Mouse (Mus musculus): ENCODE results near the gene Slc26a11. TPM values are rescaled to one million over a fixed set of nuclear protein-coding genes. Genes with fewer than 3 reads are reported as not detected.

Gene Slc26a11
- polyA plus RNA-seq, 1 experiment from 2014 or later = 6.9 TPM

- 0 out of 2 replicates have a peak within 1 kb of the TSS, but pooled peaks have one; percentile 17 for H3K9ac ChIP-seq
- H3K27me3 ChIP-seq (replicated peaks) = peaks cover 76% of the 10 kb centered on the region
- no peaks in the 10 kb centered on the region for H3K9me3 ChIP-seq
- peak within 1 kb of the TSS; percentile 34 for H3K4me3 ChIP-seq
- no peak for ATAC-seq (replicated peaks)
- no peaks in the 10 kb centered on the region for H3K36me3 ChIP-seq (replicated peaks)
- H3K27ac ChIP-seq = no peak within 1 kb of the TSS
- under 1% methylated on average over 19 of the region's 19 CpGs for WGBS
- H3K4me1 ChIP-seq = peaks cover 24% of the 10 kb centered on the region
- H3K4me2 ChIP-seq = peak within 1 kb of the TSS; percentile 54
Observed at GRCm38 (mm10) chr11:119392800-119393482, 37.6 kb downstream of the Slc26a11 start, which contains the start of gene Rnf213. TSS of gene Rnf213 (plus strand) at chr11:119393100.

- 26% methylated on average over 7 of the region's 7 CpGs for WGBS
- peaks cover 24% of the 10 kb centered on the region for H3K4me1 ChIP-seq
- peak overlapping the region; percentile 54 for H3K4me2 ChIP-seq
- H3K4me3 ChIP-seq = peak overlapping the region; percentile 34
- no peak overlapping the region for H3K27ac ChIP-seq
- H3K27me3 ChIP-seq (replicated peaks) = peaks cover 71% of the 10 kb centered on the region
- H3K9me3 ChIP-seq = no peaks in the 10 kb centered on the region
- no peaks in the 10 kb centered on the region for H3K36me3 ChIP-seq (replicated peaks)
- H3K9ac ChIP-seq = no peak overlapping the region
- no peak for ATAC-seq (replicated peaks)
Observed at GRCm38 (mm10) chr11:119393483-119393804, 38.1 kb downstream of the Slc26a11 start.

GRCm38 (mm10) chr11:119394210-119394609, 38.9 kb downstream of the Slc26a11 start:
- Histone ChIP-seq H3K4me1 (peaks cover 24% of the 10 kb centered on the region), H3K36me3 (replicated peaks) (no peaks in the 10 kb centered on the region), H3K9me3 (no peaks in the 10 kb centered on the region), H3K9ac (no peak overlapping the region), H3K4me2 (no peak overlapping the region), H3K27ac (no peak overlapping the region), H3K27me3 (replicated peaks) (peaks cover 63% of the 10 kb centered on the region), H3K4me3 (no peak overlapping the region)
- ATAC-seq (replicated peaks) = no peak
- WGBS = 46% methylated on average over 6 of the region's 6 CpGs

- WGBS = 7% methylated on average over 7 of the region's 7 CpGs
- H3K4me1 ChIP-seq = peaks cover 16% of the 10 kb centered on the region
- H3K9me3 ChIP-seq = no peaks in the 10 kb centered on the region
- H3K9ac ChIP-seq = no peak overlapping the region
- no peak for ATAC-seq (replicated peaks)
- H3K4me3 ChIP-seq = no peak overlapping the region
- no peak overlapping the region for H3K4me2 ChIP-seq
- H3K27ac ChIP-seq = no peak overlapping the region
- H3K36me3 ChIP-seq (replicated peaks) = no peaks in the 10 kb centered on the region
- peaks cover 51% of the 10 kb centered on the region for H3K27me3 ChIP-seq (replicated peaks)
Observed at GRCm38 (mm10) chr11:119395394-119395793, 40.0 kb downstream of the Slc26a11 start.

GRCm38 (mm10) chr11:119395931-119396330, 40.6 kb downstream of the Slc26a11 start:
- Histone ChIP-seq H3K4me2 (no peak overlapping the region), H3K27ac (no peak overlapping the region), H3K36me3 (replicated peaks) (no peaks in the 10 kb centered on the region), H3K4me3 (no peak overlapping the region), H3K4me1 (peaks cover 10% of the 10 kb centered on the region), H3K9me3 (no peaks in the 10 kb centered on the region), H3K9ac (no peak overlapping the region), H3K27me3 (replicated peaks) (peaks cover 46% of the 10 kb centered on the region)
- WGBS = 14% methylated on average over 13 of the region's 13 CpGs
- no peak for ATAC-seq (replicated peaks)

GRCm38 (mm10) chr11:119396461-119396860, 41.1 kb downstream of the Slc26a11 start:
- ATAC-seq (replicated peaks) = no peak
- WGBS = 44% methylated on average over 7 of the region's 7 CpGs
- peaks cover 41% of the 10 kb centered on the region for H3K27me3 ChIP-seq (replicated peaks)

GRCm38 (mm10) chr11:119402501-119403160, 47.3 kb downstream of the Slc26a11 start:
- WGBS = 57% methylated on average over 11 of the region's 11 CpGs
- Histone ChIP-seq H3K27ac (no peak overlapping the region), H3K4me2 (no peak overlapping the region), H3K36me3 (replicated peaks) (no peaks in the 10 kb centered on the region), H3K9me3 (no peaks in the 10 kb centered on the region), H3K9ac (no peak overlapping the region), H3K4me3 (no peak overlapping the region), H3K4me1 (no peaks in the 10 kb centered on the region), H3K27me3 (replicated peaks) (no peaks in the 10 kb centered on the region)
- no peak for ATAC-seq (replicated peaks)

More at GRCm38 (mm10) chr11:119396461-119396860, 41.1 kb downstream of the Slc26a11 start:
- no peaks in the 10 kb centered on the region for H3K9me3 ChIP-seq
- H3K27ac ChIP-seq = no peak overlapping the region
- no peaks in the 10 kb centered on the region for H3K36me3 ChIP-seq (replicated peaks)
- no peak overlapping the region for H3K4me2 ChIP-seq
- H3K9ac ChIP-seq = no peak overlapping the region
- peaks cover 10% of the 10 kb centered on the region for H3K4me1 ChIP-seq
- no peak overlapping the region for H3K4me3 ChIP-seq

- Histone ChIP-seq H3K36me3 (replicated peaks) (no peaks in the 10 kb centered on the region), H3K4me1 (no peaks in the 10 kb centered on the region), H3K9ac (no peak overlapping the region), H3K27ac (no peak overlapping the region), H3K4me3 (no peak overlapping the region), H3K27me3 (replicated peaks) (no peaks in the 10 kb centered on the region), H3K9me3 (no peaks in the 10 kb centered on the region), H3K4me2 (no peak overlapping the region)
- no peak for ATAC-seq (replicated peaks)
- WGBS = 59% methylated on average over 5 of the region's 5 CpGs
Observed at GRCm38 (mm10) chr11:119404627-119405026, 49.3 kb downstream of the Slc26a11 start.

- no peaks in the 10 kb centered on the region for H3K27me3 ChIP-seq (replicated peaks)
- no peak overlapping the region for H3K9ac ChIP-seq
- no peaks in the 10 kb centered on the region for H3K4me1 ChIP-seq
- no peaks in the 10 kb centered on the region for H3K9me3 ChIP-seq
- no peaks in the 10 kb centered on the region for H3K36me3 ChIP-seq (replicated peaks)
- no peak overlapping the region for H3K27ac ChIP-seq
- no peak overlapping the region for H3K4me2 ChIP-seq
- ATAC-seq (replicated peaks) = no peak
- WGBS = 89% methylated on average over 6 of the region's 6 CpGs
- H3K4me3 ChIP-seq = no peak overlapping the region
Observed at GRCm38 (mm10) chr11:119407381-119407780, 52.0 kb downstream of the Slc26a11 start.

GRCm38 (mm10) chr11:119407977-119408376, 52.6 kb downstream of the Slc26a11 start:
- Histone ChIP-seq H3K4me3 (no peak overlapping the region), H3K9ac (no peak overlapping the region), H3K27me3 (replicated peaks) (no peaks in the 10 kb centered on the region), H3K4me2 (no peak overlapping the region), H3K9me3 (no peaks in the 10 kb centered on the region), H3K4me1 (no peaks in the 10 kb centered on the region), H3K36me3 (replicated peaks) (no peaks in the 10 kb centered on the region), H3K27ac (no peak overlapping the region)
- ATAC-seq (replicated peaks) = no peak
- WGBS = 57% methylated on average over 5 of the region's 5 CpGs

- Histone ChIP-seq H3K4me2 (no peak overlapping the region), H3K36me3 (replicated peaks) (no peaks in the 10 kb centered on the region), H3K9me3 (no peaks in the 10 kb centered on the region), H3K27ac (no peak overlapping the region), H3K4me3 (no peak overlapping the region), H3K27me3 (replicated peaks) (no peaks in the 10 kb centered on the region), H3K9ac (no peak overlapping the region), H3K4me1 (no peaks in the 10 kb centered on the region)
- no peak for ATAC-seq (replicated peaks)
- 70% methylated on average over 16 of the region's 16 CpGs for WGBS
Observed at GRCm38 (mm10) chr11:119419327-119420118, 64.2 kb downstream of the Slc26a11 start.

GRCm38 (mm10) chr11:119420426-119420825, 65.1 kb downstream of the Slc26a11 start:
- H3K4me3 ChIP-seq = no peak overlapping the region
- H3K4me2 ChIP-seq = no peak overlapping the region
- H3K27ac ChIP-seq = no peak overlapping the region
- H3K4me1 ChIP-seq = no peaks in the 10 kb centered on the region
- no peaks in the 10 kb centered on the region for H3K36me3 ChIP-seq (replicated peaks)
- 77% methylated on average over 5 of the region's 5 CpGs for WGBS
- H3K9me3 ChIP-seq = no peaks in the 10 kb centered on the region
- no peaks in the 10 kb centered on the region for H3K27me3 ChIP-seq (replicated peaks)
- no peak for ATAC-seq (replicated peaks)
- H3K9ac ChIP-seq = no peak overlapping the region
